Mouse (Mus musculus) heart, postnatal 0 days (tissue): Measurements from ENCODE around the gene Grb2.

ENCODE experiments used
- CTCF ChIP-seq: IDR thresholded peaks from 2 replicates; pipeline ENCODE4 v1.5.1; 2016; ENCODE audit warnings: antibody characterized with exemption, control low read depth, low read depth
- EP300 ChIP-seq: IDR thresholded peaks from 2 replicates; pipeline ENCODE4 v1.6.1; 2016; ENCODE audit warnings: antibody characterized with exemption, low read depth

GRCm38 (mm10) chr11:115686369-115686768 lies 22.0 kb downstream of the Grb2 start:
- TF ChIP-seq CTCF (no peak), EP300 (no peak)
